Mouse (Mus musculus): ENCODE results near the gene Abhd16a. TPM values are rescaled to one million over a fixed set of nuclear protein-coding genes. Genes with fewer than 3 reads are reported as not detected.
"Not testable (repeated sequence)": the region's sequence is repeated elsewhere in the genome, so short reads cannot be mapped to it uniquely, and the experiment has no call there.

Abhd16a gene
- total RNA-seq, 2 experiments from 2014 or later = 75.0 to 88.2 TPM

DNA sequence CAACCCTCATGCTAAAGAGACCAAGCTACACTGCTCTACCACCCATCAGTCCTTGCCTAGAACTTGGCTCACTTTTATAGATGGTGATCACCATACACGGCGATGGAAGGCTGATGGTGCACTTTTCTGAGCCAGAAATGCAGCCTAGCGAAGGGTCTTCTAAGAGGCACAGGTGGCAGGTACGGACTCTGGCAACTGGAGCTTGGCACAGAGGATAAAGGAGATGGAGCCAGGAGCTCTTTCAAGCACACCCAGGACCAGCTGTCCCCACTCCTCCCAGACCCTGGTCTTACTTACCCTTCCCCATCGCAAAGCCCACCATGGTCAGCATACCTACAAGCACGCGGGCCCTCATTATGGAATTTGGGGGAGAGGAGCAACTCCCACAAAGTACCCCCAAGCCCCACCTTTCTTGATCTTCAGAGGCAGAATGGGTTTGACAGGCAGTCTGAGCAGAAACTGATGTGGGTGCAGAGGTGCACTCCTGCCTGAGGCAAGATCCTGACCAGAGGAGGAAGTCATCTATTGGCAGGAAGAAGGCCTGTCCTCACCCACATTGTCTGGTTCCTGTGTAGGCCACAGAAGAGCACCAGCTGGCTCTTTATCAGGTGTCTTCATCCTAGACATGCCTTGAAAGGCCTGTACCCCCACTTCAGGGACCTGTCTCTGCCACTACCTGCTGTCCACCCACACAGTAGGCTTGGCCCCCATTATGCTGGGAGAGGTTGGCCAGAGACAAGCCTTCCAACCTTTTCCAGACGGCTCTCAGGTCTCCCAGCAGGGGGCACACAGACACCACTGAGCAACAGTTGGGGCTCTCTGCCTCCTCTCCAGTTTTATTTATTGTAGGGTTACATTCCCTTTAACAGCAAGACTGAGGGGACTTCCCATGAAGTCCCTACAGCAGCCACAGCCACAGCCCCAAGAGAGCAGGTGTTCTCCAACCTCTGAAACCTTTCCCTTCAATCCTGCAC lies 26.3 kb downstream of the Abhd16a start, which contains the start of gene Ly6g5b:
Gene Ly6g5b, minus strand, starts transcription at position 383 of the 974 bp plus-strand sequence.
- no peak for DNase-seq (ENCODE audit: low spot score in 2 of 2)

GRCm38 (mm10) chr17:35120745-35121142 lies 31.7 kb downstream of the Abhd16a start:
- no peak for DNase-seq (ENCODE audit: low spot score in 2 of 2)

- peak; percentile 92 to 94 for DNase-seq (ENCODE audit: low spot score in 2 of 2)
Measured at GRCm38 (mm10) chr17:35121143-35121799, 32.2 kb downstream of the Abhd16a start, which contains the start of gene Gpank1. Gene Gpank1 (plus strand): TSS chr17:35121455.

DNA sequence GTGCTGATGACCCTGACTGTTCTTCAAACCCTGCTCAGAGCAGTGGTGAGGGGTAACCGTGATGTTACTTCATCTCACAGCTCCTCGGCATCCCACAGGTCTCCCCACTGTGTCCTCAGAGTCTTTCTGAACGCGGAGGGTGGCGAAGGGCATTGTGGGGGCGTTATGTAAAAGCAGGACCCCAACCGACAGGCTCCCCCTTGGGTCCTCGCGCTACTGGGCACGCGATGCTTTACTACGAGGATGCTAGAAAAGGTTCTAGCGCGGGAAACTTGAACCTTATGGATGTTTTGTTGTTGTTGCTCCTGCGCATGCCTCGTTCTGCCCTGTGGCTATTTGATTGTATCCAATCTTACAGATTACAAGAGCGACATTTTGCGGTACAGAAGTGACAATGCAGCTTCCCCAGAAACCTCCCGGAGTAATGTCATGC lies 32.8 kb downstream of the Abhd16a start, which contains the start of gene Csnk2b:
Gene Csnk2b, minus strand, starts transcription at position 183 of the 433 bp plus-strand sequence.
- no peak for DNase-seq (ENCODE audit: low spot score in 2 of 2)

DNA sequence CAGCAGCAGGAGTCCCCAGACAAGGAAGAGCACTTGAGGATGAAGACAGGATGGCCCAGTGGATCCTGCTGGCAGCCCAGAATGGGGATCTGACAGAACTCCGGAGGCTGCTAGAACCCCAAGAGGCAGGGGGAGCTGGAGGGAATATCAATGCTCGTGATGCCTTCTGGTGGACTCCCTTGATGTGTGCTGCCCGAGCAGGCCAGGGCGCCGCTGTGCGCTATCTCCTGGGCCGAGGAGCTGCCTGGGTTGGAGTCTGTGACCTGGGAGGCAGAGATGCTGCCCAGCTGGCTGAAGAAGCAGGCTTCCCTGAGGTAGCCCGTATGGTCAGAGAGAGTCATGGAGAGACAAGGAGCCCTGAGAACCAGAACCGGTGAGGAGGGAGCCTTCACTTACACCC lies 34.2 kb downstream of the Abhd16a start:
- DNase-seq (ENCODE audit: low spot score in 2 of 2) = not testable (repeated sequence)

DNA sequence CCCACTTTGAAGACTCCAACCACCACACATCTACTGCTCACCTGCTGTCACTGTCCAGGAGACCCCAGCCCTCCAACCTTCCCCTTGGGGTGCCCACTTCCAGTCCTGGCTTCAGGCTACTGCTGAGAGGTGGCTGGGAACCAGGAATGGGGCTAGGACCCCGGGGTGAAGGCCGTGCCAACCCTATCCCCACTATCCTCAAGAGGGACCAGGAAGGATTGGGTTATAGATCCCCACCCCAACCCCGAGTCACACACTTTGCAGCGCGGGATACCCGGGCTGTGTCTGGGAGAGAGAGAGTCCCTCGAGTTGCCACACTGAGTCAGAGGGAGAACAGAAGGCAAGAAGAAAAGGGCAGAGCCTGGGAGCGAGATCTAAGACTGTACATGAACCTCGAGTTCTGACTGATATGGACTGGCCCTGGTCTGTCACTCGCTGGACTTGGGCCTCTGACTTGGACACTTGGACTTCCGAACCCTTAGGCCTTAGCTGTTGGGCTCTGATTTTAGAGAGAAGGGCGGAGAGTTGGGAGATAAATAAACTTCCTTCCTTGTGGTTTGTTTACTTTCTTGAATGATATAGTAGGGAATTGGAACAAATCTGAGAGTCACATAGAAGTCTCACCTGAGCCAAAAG lies 35.3 kb downstream of the Abhd16a start:
- DNase-seq (ENCODE audit: low spot score in 2 of 2) = not testable (repeated sequence)

DNA sequence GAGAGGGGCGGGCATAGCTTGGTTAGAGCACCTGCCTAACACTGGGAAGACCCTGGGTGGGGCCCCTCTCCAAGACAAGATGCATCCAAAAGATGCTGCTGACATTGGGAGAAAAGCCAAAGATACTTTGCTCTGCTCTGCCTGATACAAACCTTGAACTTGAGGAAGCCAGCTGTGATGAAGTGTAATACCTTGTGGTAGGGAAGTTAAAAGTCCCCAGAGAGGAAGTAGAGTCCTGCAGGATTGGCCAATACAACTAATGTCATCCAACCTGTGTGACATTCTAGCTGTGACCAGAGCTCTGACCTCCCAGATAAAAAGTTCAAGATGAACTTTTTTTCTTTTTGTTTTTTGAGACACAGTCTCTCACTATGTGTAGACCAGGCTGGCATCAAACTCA lies 36.0 kb downstream of the Abhd16a start:
- DNase-seq (ENCODE audit: low spot score in 2 of 2) = no peak

- DNase-seq (ENCODE audit: low spot score in 2 of 2) = no peak
Measured at GRCm38 (mm10) chr17:35125578-35125977, 36.5 kb downstream of the Abhd16a start.

- DNase-seq (ENCODE audit: low spot score in 2 of 2) = peak; percentile 72 to 76
Measured at GRCm38 (mm10) chr17:35126206-35126611, 37.1 kb downstream of the Abhd16a start, which contains the start of gene D17H6S53E. Gene D17H6S53E (plus strand): TSS chr17:35126373.

DNA sequence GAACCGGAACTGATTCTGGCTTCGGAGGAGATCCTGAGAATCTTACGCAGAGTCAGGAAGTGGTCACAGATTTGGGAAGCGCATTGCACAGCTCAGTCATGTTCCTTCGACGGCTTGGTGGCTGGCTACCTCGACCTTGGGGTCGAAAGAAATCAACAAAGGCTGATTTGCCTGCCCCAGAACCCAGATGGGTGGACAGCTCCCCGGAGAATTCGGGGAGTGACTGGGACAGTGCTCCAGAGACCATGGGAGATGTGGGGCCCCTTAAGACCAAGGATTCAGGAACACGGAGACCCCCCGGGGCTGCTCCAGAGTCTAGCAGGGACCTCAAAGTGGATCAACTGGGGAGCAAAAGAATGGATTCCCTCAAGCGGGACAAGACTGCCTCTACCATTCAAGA lies 38.0 kb downstream of the Abhd16a start:
- no peak for DNase-seq (ENCODE audit: low spot score in 2 of 2)

DNA sequence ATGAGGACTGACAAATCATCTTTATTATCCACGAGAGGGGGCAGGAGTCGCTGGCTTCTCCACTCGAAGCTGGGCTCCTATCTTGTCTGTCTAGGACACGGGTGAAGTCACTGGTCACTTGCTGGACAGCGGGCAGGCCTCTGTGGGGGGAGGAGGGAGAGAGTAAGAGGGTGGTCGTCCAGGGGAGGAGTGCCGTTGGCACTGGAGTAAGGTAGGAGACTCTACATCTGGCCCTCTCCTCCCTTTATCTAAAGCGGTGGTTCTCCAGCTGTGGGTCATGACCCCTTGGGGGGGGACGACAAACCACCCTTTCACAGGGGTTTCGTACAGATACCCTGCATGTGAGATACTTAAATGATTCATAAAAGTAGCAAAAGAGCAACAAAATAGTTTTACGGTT lies 39.9 kb downstream of the Abhd16a start:
- DNase-seq (ENCODE audit: low spot score in 2 of 2) = no peak

DNA sequence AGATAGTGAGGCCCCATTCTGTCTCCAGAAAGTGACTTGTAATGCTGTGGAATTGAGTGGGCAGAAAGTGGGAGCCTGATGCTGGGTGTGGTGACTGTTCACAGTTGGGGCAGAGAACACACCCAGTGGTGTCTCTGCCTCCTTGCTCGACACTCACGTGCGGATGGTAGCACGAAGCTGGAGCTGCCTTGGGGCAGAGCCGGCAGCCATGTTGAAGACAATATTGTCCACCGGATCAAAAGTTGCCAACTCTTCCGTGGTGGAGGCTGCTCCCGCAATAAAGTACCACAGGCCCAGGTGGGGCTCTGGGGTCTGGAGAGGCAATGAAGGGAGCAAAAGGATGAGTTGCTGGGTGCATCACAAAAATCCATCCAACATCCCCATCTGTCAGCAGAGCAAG lies 42.0 kb downstream of the Abhd16a start:
- DNase-seq (ENCODE audit: low spot score in 2 of 2) = no peak

DNA sequence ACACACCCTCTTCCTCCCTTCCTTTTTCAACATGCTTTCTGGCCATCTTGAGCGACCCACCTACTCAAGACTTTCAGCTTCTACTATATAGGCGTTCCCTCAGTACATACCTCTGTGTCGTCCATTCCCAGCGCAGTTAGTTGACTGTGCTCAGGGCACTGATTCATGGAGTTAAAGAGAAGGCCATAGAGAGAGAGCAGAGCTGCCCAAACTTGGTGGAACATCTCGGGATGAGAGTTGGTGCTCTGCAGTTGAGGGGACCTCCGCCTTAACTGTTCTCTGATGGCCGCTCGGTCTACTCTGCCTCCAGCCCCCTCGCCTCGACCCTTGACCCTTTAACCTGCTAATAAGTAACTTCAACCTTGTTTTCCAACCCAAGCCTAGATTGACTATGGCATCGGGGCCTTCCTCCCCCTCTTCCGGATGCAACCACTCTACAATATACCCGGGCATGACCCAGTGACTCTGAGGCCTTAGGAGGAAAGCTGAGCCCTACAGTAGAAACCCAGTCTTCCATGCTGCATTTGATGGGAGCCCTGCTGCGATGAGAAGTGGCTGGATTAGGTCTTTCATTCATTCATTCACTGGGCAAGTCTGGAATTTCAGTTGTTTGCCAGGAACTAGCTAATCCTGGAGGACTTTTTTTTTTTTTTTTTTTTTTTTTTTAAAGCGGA lies 42.6 kb downstream of the Abhd16a start, which contains the start of gene Apom:
Gene Apom, minus strand, starts transcription at position 551 of the 674 bp plus-strand sequence.
- no peak for DNase-seq (ENCODE audit: low spot score in 2 of 2)

DNA sequence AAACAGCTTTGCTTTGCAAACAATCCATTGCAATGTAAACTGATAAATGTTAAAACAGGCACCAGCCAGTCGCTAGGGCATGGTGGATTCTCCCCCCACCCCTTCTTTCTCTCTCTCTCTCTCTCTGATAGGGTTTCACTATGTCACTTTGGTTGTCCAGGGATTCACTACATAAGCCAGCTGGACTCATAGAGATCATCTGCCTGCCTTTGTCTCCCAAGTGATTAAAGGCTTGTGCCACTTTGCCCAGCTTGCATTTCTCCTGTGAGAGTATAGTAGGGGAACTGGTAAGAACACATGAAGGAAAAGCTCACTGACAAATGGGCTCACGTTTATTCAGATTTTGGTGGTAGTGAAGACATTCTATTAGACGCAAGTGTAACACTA lies 43.1 kb downstream of the Abhd16a start:
- no peak for DNase-seq (ENCODE audit: low spot score in 2 of 2)

DNA sequence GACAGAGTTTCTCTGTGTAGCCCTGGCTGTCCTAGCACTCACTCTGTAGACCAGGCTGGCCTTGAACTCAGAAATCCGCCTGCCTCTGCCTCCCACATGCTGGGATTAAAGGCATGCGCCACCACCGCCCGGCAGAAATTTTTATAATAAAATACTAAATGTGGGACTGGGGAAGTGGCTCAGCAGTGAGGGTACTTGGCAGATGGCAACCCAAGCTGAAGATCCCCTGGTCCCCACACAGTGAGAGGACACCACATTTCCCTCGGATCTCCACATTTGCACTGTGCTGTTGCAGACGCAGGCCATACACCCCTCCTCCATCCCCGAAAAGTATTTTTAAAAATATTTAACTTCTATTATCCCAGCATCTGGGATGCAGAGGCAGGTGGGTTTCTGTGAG lies 44.5 kb downstream of the Abhd16a start:
- no peak for DNase-seq (ENCODE audit: low spot score in 2 of 2)

GRCm38 (mm10) chr17:35134801-35135590 lies 45.9 kb downstream of the Abhd16a start, which contains the start of gene Bag6:
Gene Bag6 (plus strand): TSS chr17:35135178.
- DNase-seq (ENCODE audit: low spot score in 2 of 2) = peak; percentile 93 to 96

DNA sequence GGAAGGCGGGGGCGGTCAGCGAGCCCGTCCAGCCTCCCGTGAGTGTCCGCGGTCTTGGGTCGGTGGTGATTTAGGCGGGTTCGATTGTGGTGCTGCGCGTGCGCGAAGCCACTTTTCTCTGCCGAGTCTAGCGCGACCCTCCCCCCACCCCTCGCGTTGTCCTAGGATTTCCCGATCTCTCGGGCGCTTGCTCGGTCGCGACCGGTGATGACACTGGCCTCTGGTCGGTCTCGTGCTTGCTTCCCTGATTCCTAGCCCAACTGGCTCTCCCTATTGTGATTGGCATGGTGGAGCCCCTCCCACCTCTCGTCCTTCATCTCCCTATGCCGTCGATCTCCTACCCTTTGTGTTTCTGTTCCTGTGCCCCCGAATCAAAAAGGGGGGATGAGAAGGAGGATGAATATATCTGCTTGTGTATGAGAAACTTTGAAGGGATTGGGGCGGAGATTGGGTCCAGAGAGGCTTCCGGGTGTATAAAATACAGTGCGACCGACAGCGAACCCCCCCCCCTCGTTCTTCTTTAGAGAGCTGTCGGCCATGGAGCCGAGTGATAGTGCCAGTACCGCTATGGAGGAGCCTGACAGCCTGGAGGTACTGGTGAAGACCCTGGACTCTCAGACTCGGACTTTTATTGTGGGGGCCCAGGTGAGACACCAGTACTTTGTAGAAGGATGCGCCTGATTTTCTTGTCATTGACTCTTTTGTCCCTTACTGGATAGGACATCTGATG lies 46.7 kb downstream of the Abhd16a start:
- DNase-seq (ENCODE audit: low spot score in 2 of 2) = no peak

GRCm38 (mm10) chr17:35139269-35139668 lies 50.2 kb downstream of the Abhd16a start:
- DNase-seq (ENCODE audit: low spot score in 2 of 2) = no peak

GRCm38 (mm10) chr17:35140490-35140996 lies 51.5 kb downstream of the Abhd16a start:
- no peak for DNase-seq (ENCODE audit: low spot score in 2 of 2)
